Mouse (Mus musculus) 3134 (cell line): ENCODE measurements at regions not wholly inside any gene's neighbourhood (a gene's known extent, or its start where the extent isn't known, plus 50 kb on each side); places are given as distances from the start of the nearest gene placed in this dataset.

ENCODE experiments used
- DNase-seq: peaks from one replicate; pipeline ENCODE4 v3.0.0-alpha.2; 2011; ENCODE audit warnings: low spot score; ENCODE audit not compliant: insufficient read length; ENCODE audit errors: extremely low read depth

DNA sequence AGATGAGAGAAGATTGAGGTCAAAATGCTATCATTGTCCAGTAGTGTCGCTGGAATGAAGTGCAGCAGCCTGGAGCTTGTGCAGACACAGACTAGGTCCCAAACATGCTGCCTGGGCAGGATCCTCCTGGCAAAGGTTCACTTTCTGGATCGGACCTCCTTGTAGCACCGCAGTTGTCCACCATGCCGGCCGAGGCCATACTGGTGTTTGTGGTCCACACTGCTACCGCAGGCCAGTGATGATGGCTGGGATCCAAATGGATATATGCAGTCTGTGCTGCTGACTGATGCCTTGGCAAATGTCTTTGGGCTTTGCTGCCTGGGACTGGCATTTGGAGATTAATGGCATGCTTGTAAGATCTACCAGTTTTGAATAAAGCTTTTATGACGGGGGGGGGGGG is 174.5 kb upstream of the Tas2r134 start:
- DNase-seq = no peak

DNA sequence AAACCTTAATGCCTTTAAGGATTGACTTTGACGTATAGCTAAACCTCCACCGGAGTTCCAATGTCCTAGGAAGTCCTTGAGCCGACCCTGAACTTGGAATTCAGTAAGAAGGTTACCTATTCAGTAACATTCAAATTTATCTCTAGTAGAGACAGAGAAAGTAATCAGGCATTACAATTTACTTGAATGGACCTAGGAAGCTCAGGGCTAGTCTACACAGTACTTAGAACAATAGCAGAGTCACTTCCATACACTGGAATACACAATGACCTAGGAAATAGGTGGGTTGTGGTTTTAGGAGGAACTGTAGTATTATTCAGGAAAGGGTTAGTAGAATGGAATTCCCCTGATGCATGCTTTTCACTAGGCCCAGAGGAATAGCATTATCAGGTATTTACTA is 179.2 kb upstream of the Tas2r134 start:
- no peak for DNase-seq

DNA sequence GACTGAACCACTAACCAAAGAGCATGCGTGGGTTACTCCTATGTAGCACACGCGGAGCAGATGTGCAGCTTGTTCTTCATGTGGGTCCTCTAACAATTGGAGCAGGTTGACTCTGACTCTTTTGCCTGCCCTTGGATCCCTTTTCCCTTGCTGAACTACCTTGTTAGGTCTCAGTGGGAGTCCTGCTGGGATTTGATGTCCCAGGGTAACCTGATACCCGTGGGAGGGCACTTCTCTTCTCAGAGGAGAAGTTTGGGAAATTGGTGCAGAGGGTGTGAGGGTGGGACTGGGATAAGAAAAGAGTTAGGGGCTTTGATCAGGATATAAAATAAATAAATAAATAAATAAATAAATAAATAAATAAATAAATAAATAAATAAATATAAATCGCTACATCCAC is 179.7 kb upstream of the Tas2r134 start:
- DNase-seq = no peak

DNA sequence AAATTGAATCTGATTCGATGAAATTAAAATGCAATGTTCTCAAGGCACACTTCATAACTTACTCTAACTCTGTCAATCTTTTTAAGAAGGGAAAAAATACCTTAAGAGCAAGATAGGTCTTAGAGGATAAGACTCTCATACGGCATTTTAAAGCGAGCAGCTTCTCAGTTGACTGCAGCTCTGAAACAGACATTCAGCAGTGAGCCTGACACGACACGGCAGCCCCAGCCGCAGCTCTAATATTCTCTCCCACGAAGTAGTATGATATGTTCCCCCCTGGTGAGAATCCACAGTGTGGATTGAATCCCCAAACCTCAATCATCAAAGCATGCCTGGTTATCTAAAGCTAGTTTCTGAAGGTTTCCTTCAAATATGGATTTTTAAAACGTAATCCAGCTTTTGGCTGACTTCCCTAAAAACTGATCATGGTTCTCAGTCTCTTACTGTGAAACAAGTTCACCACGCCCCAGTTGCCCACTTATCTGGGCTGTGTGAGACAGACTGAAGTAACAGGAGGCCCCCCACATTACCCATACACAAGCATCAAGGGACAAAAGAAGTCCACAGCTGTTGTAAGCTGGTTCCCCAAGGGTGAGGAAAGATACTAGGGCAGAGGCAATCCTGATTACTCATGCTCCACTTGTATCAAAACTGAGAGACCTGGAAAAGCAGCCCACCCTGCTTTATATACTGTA is 182.8 kb upstream of the Tas2r134 start:
- no peak for DNase-seq

DNA sequence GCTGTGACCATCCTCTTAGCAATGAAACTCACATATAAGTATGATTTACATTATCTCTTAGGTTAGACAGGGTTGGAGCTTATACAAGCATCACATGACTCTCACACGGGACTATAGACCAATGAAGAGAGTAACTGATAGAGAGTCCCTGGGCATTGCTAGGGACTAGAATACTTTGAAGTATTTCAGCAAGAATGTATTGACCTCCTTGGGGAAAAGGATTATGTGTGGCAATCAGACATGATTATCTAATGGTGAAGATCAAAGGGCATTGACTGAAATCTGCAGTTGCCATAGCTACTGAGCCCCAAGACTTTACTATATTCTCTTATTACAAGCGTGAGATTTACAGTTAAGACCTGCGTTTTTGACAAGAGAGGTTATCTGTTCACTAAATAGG is 183.4 kb upstream of the Tas2r134 start:
- no peak for DNase-seq

DNA sequence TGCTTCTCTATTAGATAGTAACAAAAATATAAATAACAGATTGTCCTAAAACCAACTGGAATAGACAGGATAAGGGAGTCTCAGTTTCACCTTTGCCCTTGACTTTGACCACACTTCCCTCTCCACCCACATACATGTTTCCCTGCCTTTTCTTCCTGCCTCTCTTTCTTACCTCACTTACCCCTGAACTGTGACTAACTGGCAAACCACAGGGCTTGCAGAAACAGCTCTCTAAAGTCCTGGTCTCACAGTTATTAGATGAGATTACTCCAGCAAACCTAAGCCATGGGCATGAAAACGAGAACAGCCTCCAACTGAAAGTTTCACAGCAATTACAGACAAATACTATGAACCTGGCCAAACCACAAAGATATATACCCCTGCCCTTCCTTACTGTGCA is 188.3 kb upstream of the Tas2r134 start:
- DNase-seq = no peak

DNA sequence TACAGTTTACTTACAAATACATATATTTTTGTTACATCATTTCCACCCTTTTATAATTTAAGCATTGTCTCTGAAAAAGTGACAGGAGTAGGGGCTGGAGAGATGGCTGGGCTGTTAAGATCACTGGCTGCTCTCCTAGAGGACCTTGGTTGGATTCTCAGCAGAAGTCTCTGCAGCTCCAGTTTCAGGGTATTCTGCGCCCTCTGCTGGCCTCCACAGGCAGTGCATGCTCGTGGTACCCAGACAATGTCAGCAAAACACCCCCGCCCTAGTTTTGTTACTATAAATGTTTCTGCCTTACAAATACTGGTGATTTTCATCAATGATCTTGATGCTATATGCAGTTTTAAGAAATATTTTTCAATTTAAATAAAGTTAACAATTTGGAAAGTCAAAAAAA is 190.7 kb upstream of the Tas2r134 start:
- DNase-seq = peak; percentile 6

DNA sequence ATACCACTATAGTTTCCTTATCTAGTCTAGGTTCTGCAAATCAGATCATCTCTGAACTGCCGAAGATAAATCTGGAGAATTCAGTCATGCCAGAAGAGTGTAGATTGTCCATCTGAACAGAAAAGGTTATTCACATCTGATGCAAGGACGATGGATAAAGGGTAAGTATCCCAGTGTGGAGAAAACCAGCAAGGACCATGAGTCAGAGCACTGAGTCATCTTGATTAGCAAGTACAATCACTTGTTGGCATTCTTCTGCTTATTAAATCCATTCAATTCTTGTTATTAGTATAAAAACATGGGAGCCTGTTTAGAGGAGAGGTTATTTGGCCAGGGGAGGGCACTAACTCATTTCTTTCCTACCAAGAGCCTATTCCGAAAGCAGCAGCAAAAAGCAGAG is 195.7 kb upstream of the Tas2r134 start:
- no peak for DNase-seq

DNA sequence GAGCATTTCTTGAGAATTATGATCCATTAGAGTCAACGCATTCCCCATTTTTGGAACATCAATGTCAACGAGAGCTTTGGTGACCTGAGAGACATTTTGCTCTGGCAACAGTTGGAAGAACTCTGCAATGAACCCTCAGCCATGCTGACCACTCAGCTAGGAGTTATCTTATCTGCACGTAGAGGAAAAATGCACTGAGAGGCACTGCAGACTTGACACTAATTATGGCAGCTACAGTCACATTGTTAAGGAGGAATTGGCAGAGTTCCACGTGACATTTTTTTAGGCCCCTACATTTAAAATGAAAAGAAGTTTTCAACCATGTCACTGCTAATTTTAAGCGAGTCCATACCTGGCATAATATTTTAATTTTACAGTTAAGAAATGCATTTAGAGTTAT is 197.6 kb upstream of the Tas2r134 start:
- DNase-seq = no peak

DNA sequence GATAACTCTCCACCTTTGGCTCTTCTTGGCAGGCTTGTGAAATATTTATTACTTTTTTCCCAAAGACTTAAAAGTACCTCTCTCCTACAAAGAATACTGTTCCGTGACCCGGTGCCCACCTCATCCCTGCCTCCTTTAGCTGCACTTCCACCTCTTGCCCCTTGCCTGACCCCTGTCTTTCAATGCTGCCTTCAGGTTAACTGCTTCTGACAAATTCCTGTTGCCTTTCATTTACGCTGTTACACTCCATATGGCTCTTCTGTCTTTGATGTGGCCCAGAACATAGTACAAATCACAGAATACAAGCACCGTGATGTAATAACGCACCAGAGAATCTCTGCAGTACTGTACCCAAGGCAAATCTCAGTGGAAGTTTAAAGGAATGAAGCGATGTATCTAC is 204.9 kb upstream of the Tas2r134 start:
- no peak for DNase-seq

DNA sequence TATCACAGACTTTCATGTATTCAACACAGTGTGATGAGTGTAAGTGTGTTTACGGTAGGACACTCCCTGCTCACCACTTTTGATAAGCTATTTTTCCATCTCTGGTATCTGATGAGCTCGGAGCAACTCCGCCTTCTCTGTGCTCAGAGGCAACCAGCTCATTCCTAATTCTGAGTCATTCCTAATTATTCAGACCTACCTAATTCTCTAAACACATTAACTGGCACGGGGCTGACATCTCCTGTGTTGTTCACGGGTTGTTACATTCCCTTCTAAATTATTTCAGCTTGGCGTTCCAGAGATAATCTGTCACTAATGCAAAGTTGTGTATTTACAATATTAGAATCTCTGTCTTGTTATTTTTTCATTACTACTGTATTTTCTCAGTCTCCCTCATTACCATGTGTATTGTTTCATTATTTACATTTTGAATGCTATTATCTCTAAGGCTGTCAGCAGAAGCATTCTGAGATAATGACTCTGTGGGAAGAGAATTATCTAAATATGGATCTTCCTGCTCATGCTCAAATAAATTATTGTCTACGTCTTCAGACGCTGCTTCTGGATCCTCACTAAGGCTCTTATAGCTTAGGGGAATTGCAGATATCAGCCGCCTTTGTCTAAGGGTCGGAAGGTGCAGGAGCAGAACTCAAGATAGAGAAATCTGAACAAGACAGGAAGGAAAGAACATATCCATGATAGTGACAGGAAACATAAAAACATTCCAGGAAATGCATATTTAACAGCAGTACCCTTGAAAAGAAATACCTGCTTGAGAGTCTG is 209.2 kb upstream of the Tas2r134 start:
- no peak for DNase-seq

DNA sequence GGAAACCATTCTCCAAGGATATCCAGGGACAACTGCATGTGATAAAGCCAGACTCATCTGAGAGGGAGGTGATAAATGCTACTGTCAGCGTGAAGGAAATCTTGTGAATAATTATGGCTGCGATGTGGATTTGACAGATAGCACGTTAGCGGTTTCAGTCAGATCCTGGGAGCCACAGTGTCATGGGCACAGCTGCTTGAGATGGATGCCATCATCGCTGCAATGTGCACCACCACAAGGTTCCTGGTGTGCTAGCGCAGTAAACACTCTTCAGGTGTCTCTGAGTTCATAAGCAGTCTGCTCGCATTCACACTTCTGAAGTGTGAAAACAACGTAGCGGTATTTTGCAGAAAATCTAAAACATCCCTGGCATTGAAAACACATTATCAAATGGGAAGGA is 238.9 kb upstream of the Tas2r134 start:
- DNase-seq = no peak

DNA sequence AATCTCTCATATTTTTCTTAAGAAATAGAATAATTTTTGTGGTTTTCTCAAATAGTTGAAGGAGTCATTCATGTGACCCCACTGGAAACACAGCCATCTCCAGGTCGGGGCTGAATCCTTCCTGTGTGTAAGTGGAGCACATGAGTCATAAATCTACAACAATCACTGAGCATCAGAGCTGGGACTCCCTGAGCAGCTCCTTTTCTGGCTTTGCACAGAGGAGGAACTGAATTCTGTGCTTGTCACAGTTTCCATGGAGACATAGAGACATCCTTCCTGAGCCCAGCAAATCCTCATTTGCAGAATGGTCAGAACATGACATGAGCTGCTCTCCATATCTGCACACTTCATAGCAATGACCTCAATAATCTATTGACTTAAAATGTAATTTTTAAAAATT is 238.2 kb upstream of the Rnd3 start:
- DNase-seq = no peak

DNA sequence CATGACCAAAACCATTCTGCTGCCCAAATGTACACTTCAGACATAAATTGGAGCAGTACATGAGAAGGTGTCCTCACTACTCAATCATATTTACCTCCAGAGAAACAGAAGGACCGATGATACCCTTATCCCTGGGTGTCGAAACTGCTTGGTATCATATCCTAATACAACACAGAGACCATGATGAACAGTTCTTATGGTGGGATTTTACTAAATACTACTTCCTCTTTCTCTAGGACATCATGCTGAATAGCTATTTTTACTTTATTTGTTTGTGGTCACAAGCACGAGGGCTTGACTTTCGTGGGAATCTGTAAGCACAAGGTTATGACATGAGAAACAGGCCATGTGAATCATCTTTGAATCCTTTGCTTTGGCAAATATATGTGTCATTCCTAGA is 227.7 kb upstream of the Rnd3 start:
- no peak for DNase-seq

DNA sequence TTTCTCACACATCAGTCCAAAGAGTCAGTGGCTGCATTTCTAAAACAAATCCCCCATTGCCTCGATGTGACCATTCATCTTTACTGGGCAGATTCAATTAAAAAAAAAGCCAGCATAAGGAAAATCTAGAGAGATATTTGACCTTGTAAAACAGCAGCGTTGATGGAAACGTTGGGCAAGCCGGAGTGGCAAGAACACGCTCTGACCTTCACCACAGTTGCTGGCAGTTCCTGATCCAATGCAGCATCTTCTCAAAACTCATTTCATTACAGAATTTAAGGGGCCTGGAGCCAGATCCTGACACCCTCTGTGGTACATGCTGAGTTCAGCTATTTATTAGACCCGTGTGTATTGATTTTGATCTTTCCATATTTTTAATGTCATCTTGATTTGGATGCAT is 225.7 kb upstream of the Rnd3 start:
- DNase-seq = no peak

DNA sequence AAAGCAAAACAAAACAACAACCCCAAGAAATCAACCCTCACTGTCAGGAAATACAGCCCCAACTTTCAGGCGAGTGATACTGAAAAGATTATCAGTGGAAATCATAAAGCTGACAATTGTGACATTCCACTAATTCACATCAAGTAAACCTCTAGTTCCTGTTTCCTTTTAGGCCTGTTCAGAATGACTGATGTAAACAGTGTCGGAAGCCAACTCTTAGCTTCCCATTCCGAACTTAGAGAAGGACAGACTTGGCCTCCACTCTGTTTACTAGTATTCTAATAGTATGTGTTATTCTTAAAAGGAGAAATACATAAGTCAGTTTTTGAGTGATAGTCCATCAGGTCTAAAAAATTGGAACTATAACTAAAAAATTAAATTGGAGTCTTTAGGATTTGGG is 223.9 kb upstream of the Rnd3 start:
- DNase-seq = no peak

DNA sequence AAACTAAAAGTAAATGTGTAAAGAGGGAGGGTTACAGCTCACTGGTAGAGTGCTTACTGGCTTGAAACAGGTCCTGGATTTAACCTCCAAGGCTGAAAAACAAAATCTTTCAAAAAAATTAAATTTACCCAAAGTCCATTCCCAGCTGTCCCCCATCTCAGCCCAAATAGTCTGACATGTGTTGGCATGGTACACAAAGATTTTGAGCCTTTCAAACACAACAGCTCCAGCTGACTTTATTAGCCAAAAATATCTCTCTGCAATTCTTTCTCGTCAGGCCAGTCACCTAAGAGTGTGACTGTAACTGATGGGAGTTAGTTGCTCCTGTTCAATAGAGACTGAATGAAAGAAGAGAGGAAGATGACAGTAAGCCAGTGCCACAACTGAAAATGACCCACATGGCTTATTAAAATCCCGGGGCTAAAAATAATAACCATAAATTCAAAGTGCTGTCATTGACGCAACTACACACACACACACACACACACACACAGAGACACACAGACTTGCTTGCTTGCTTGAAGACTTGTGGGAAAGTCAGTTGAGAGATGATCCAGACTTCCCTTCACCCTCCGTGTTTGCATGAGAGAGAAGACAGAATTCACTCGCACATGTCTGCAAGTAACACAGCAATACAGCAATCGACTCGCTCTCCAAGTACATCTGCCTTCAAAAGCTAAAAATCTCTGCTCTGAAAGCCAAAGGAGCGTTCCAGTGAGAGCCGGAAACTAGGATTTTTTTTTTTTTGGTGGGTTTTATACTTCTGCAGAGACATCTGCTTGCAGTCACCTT is 214.1 kb upstream of the Rnd3 start:
- no peak for DNase-seq

DNA sequence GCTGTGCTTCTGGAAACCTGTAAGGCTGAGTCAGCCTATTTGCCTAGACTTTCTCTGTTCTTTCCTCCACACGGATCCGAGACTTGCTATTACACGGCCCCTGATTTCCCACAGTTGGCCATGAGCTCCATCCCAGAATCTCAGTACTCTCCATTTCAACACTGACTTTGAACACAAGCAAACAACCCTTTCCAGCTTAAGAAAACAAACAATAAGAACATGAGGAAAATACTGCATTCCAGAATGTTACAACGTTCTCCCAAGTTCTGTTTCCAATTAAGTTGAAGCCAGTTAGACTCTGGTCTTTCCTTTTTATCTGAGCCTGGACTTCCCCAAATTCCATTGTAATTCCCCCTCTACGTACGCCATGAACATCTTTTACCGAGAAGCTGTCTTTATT is 206.4 kb upstream of the Rnd3 start:
- no peak for DNase-seq

DNA sequence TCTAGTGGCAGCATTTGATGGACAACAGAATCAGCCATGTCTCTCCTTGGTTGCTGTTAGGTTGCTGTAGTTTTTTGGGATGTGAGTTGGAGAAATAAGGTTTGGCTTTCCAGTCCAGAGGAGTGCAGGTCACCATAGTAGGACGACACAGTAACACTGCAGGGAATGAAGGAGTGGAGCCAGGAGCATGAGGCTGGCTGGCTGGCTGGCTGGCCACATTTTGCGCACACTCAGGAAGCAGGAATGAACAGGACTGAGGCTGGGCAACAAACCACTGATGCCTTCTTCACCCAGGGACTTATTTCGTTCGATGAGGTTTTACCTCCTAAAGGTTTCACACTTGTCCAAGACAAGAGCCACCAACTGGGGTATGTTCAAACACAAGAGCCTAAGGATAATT is 205.9 kb upstream of the Rnd3 start:
- no peak for DNase-seq

DNA sequence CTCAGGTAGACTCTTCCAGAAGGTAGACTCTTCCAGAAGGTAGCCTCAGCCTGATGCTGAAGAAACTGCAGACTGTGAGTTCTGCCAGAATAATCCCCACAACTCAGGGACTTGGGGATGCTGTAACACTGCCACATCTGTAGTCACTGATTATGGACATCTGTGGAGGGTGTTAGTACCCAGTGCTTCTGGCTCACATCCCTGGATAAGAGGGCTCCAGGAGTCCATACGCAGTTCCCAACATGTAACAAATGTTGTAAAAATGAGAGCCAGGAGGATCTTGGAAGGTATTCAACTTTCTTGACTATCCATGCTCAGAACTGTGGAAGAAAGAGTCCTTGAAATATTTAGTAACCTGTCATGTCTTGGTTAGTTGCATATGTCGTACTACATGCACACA is 200.7 kb upstream of the Rnd3 start:
- DNase-seq = no peak

DNA sequence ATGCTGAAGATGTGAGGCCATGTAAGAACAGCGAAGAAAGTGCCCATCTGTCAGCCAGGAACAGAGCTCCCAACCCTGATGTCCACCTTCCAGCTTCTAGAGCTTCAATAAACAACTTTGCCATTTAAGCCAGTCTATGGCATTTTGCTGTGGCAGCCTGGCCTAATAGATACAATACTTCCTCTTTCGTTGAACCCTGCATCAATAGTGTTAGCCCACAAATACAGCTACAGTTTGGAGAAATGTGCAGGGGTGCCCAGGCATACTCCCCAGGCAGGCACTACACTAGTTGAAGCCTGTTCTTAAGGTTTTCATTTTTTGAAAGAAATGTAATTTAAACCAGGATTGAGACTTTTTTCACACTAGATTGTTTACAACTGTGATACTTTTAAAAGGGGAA is 199.9 kb upstream of the Rnd3 start:
- DNase-seq = no peak

DNA sequence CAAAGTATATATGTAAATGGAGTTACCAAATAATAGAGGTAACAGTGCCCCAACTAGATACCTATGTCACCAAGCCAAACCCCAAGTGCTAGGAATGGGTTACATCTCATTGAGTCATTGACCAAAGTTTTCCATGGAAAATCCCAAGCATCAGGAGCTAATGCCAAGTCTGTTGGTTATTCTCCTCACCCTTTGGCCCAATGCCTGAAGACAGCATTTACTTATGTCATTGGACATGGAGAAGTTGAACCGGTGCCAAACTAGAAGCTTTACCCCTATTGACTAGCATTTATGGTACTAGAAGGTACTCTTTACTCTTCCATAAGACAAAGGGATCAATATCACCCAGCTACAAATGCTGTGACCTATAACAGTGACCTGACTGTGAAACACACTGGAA is 198.2 kb upstream of the Rnd3 start:
- DNase-seq = peak; percentile 37
